Mouse (Mus musculus): ENCODE measurements around the gene Eps15. TPM values are rescaled to one million over a fixed set of nuclear protein-coding genes. Genes with fewer than 3 reads are reported as not detected.
A peak's percentile ranks its signal among the peaks of the same experiment; 100 is the strongest.

Gene Eps15
- 40.4 and 41.8 TPM in 2 replicates for polyA plus RNA-seq (2016; fragmentation: Nextera tagmentation; extraction: Ambion mirVana)

GRCm38 (mm10) chr4:109279689-109280458 lies at the start of gene Eps15:
Gene Eps15 (plus strand): TSS chr4:109280268.
- no peaks in the 10 kb centered on the region for H3K36me3 ChIP-seq (replicated peaks)
- peak within 1 kb of the TSS; percentile 93 for H3K4me3 ChIP-seq
- H3K4me1 ChIP-seq, result peaks cover 8% of the 10 kb centered on the region
- no peaks in the 10 kb centered on the region for H3K9me3 ChIP-seq
- peak within 1 kb of the TSS; percentile 92 for H3K27ac ChIP-seq (replicated peaks)
- DNase-seq (ENCODE audit: low spot score), result peak; percentile 97
- WGBS, result 3% methylated on average over 44 of the region's 44 CpGs
- peaks cover 9% of the 10 kb centered on the region for H3K27me3 ChIP-seq (replicated peaks; ENCODE audit: low read depth, poor library complexity, severe bottlenecking)

- Histone ChIP-seq H3K4me1 (peaks cover 14% of the 10 kb centered on the region; the same call in 1 of the 2 replicates), H3K27ac (replicated peaks) (no peak within 1 kb of the TSS), H3K27me3 (replicated peaks; ENCODE audit: low read depth, poor library complexity, severe bottlenecking) (no peaks in the 10 kb centered on the region), H3K4me3 (no peak within 1 kb of the TSS), H3K9me3 (no peaks in the 10 kb centered on the region), H3K36me3 (replicated peaks) (no peaks in the 10 kb centered on the region)
- 85% methylated on average over 2 of the region's 2 CpGs for WGBS
- no peak for DNase-seq (ENCODE audit: low spot score)
Observed at GRCm38 (mm10) chr4:109234185-109234584, 45.9 kb upstream of the Eps15 start, which contains the start of gene Calr4. Gene Calr4 (plus strand): TSS chr4:109234485.

- Histone ChIP-seq H3K4me1 (peaks cover 12% of the 10 kb centered on the region; the same call in 1 of the 2 replicates), H3K9me3 (no peaks in the 10 kb centered on the region), H3K27ac (replicated peaks) (no peak overlapping the region), H3K4me3 (no peak overlapping the region), H3K36me3 (replicated peaks) (no peaks in the 10 kb centered on the region), H3K27me3 (replicated peaks; ENCODE audit: low read depth, poor library complexity, severe bottlenecking) (no peaks in the 10 kb centered on the region)
- WGBS, result 76% methylated on average over 9 of the region's 9 CpGs
- DNase-seq (ENCODE audit: low spot score), result no peak
Observed at GRCm38 (mm10) chr4:109234806-109235350, 45.2 kb upstream of the Eps15 start.

GRCm38 (mm10) chr4:109236186-109236879 lies 43.7 kb upstream of the Eps15 start:
- Histone ChIP-seq H3K27ac (replicated peaks) (no peak overlapping the region), H3K4me3 (no peak overlapping the region), H3K4me1 (peaks cover 17% of the 10 kb centered on the region), H3K27me3 (replicated peaks; ENCODE audit: low read depth, poor library complexity, severe bottlenecking) (no peaks in the 10 kb centered on the region), H3K9me3 (no peaks in the 10 kb centered on the region), H3K36me3 (replicated peaks) (no peaks in the 10 kb centered on the region)
- no peak for DNase-seq (ENCODE audit: low spot score)
- WGBS, result 66% methylated on average over 7 of the region's 7 CpGs

- Histone ChIP-seq H3K9me3 (no peaks in the 10 kb centered on the region), H3K4me3 (no peak overlapping the region), H3K4me1 (peaks cover 25% of the 10 kb centered on the region), H3K27me3 (replicated peaks; ENCODE audit: low read depth, poor library complexity, severe bottlenecking) (no peaks in the 10 kb centered on the region), H3K36me3 (replicated peaks) (no peaks in the 10 kb centered on the region), H3K27ac (replicated peaks) (no peak overlapping the region)
- WGBS, result 87% methylated on average over 24 of the region's 24 CpGs
- DNase-seq (ENCODE audit: low spot score), result no peak
Observed at GRCm38 (mm10) chr4:109238428-109239268, 41.4 kb upstream of the Eps15 start.

- Histone ChIP-seq H3K9me3 (no peaks in the 10 kb centered on the region), H3K36me3 (replicated peaks) (no peaks in the 10 kb centered on the region), H3K4me1 (peaks cover 23% of the 10 kb centered on the region), H3K4me3 (no peak overlapping the region), H3K27ac (replicated peaks) (peak overlapping the region; percentile 52; the same call in 1 of the 2 replicates), H3K27me3 (replicated peaks; ENCODE audit: low read depth, poor library complexity, severe bottlenecking) (no peaks in the 10 kb centered on the region)
- peak; percentile 58 for DNase-seq (ENCODE audit: low spot score)
Observed at GRCm38 (mm10) chr4:109241221-109241620, 38.8 kb upstream of the Eps15 start.

GRCm38 (mm10) chr4:109241934-109242333 lies 38.1 kb upstream of the Eps15 start:
- Histone ChIP-seq H3K27me3 (replicated peaks; ENCODE audit: low read depth, poor library complexity, severe bottlenecking) (no peaks in the 10 kb centered on the region), H3K4me3 (no peak overlapping the region), H3K27ac (replicated peaks) (peak overlapping the region; percentile 52), H3K4me1 (peaks cover 15% of the 10 kb centered on the region), H3K36me3 (replicated peaks) (no peaks in the 10 kb centered on the region), H3K9me3 (no peaks in the 10 kb centered on the region)
- DNase-seq (ENCODE audit: low spot score), result no peak
- WGBS, result 66% methylated on average over 4 of the region's 4 CpGs

GRCm38 (mm10) chr4:109244506-109244905 lies 35.6 kb upstream of the Eps15 start:
- Histone ChIP-seq H3K27me3 (replicated peaks; ENCODE audit: low read depth, poor library complexity, severe bottlenecking) (no peaks in the 10 kb centered on the region), H3K27ac (replicated peaks) (no peak overlapping the region), H3K4me1 (peaks cover 14% of the 10 kb centered on the region), H3K9me3 (no peaks in the 10 kb centered on the region), H3K36me3 (replicated peaks) (no peaks in the 10 kb centered on the region), H3K4me3 (no peak overlapping the region)
- 81% methylated on average over 7 of the region's 7 CpGs for WGBS
- no peak for DNase-seq (ENCODE audit: low spot score)

GRCm38 (mm10) chr4:109245016-109245620 lies 35.0 kb upstream of the Eps15 start:
- Histone ChIP-seq H3K4me3 (no peak overlapping the region), H3K27me3 (replicated peaks; ENCODE audit: low read depth, poor library complexity, severe bottlenecking) (no peaks in the 10 kb centered on the region), H3K36me3 (replicated peaks) (no peaks in the 10 kb centered on the region), H3K4me1 (peaks cover 14% of the 10 kb centered on the region), H3K27ac (replicated peaks) (no peak overlapping the region), H3K9me3 (no peaks in the 10 kb centered on the region)
- no peak for DNase-seq (ENCODE audit: low spot score)
- WGBS, result 84% methylated on average over 6 of the region's 6 CpGs

GRCm38 (mm10) chr4:109251605-109252004 lies 28.5 kb upstream of the Eps15 start:
- H3K9me3 ChIP-seq, result peaks cover under 1% of the 10 kb centered on the region; the same call in 1 of the 2 replicates
- no peaks in the 10 kb centered on the region for H3K27me3 ChIP-seq (replicated peaks; ENCODE audit: low read depth, poor library complexity, severe bottlenecking)
- H3K4me3 ChIP-seq, result no peak overlapping the region
- peaks cover 7% of the 10 kb centered on the region; the same call in 1 of the 2 replicates for H3K4me1 ChIP-seq
- H3K36me3 ChIP-seq (replicated peaks), result no peaks in the 10 kb centered on the region
- DNase-seq (ENCODE audit: low spot score), result peak; percentile 26
- H3K27ac ChIP-seq (replicated peaks), result no peak overlapping the region
- WGBS, result 51% methylated on average over 3 of the region's 3 CpGs

GRCm38 (mm10) chr4:109252199-109252598 lies 27.9 kb upstream of the Eps15 start:
- no peaks in the 10 kb centered on the region for H3K36me3 ChIP-seq (replicated peaks)
- no peaks in the 10 kb centered on the region for H3K27me3 ChIP-seq (replicated peaks; ENCODE audit: low read depth, poor library complexity, severe bottlenecking)
- peaks cover 4% of the 10 kb centered on the region; the same call in 1 of the 2 replicates for H3K9me3 ChIP-seq
- DNase-seq (ENCODE audit: low spot score), result no peak
- no peak overlapping the region for H3K27ac ChIP-seq (replicated peaks)
- 83% methylated on average over 4 of the region's 4 CpGs for WGBS
- no peak overlapping the region for H3K4me3 ChIP-seq
- H3K4me1 ChIP-seq, result peaks cover 7% of the 10 kb centered on the region; the same call in 1 of the 2 replicates

Data from embryonic facial prominence, embryonic 10.5 days (tissue).